Mouse (Mus musculus): ENCODE measurements around the gene Pde7b.

Gene Pde7b

GRCm38 (mm10) chr10:20361542-20362449, 363.1 kb downstream of the Pde7b start:
- DNase-seq (ENCODE audit: low read depth) = no peak

- DNase-seq (ENCODE audit: low read depth) = no peak
Measured at GRCm38 (mm10) chr10:20348894-20349293, 376.0 kb downstream of the Pde7b start.
